Mouse (Mus musculus) heart, embryonic 14.5 days (tissue): ENCODE results near the gene Nt5c2. TPM values are rescaled to one million over a fixed set of nuclear protein-coding genes. Genes with fewer than 3 reads are reported as not detected.

ENCODE experiments used
- ATAC-seq: fragments of 200-750 bp; cut with Nextera tagmentation; 2 replicates; pipeline ENCODE4 v1.8.0; 2017; ENCODE audit warnings: low read depth, moderate TSS enrichment; ENCODE audit not compliant: insufficient number of reproducible peaks, insufficient read depth, low FRiP score
- H3K27ac ChIP-seq, 2 experiments: fragments of 200-500 bp in 1 of 2; fragments of 300-500 bp in 1 of 2; sonication (generic) in 1 of 2; replicated peaks in 1 of 2; 2 replicates each; pipeline ENCODE4 v1.5.1; 2012 to 2014; ENCODE audit warnings: low read depth in 2 of 2, low read length in 2 of 2, control low read depth in 1 of 2, mild to moderate bottlenecking in 1 of 2, mixed read lengths in 1 of 2; ENCODE audit not compliant: control insufficient read depth in 1 of 2, insufficient read depth in 1 of 2
- H3K27me3 ChIP-seq: fragments of 300-500 bp; sonication (generic); 2 replicates; pipeline ENCODE4 v1.6.1; 2014; ENCODE audit warnings: mild to moderate bottlenecking, low read length, control low read depth; ENCODE audit not compliant: control insufficient read depth, insufficient read depth
- H3K36me3 ChIP-seq: fragments of 300-500 bp; sonication (generic); 2 replicates; pipeline ENCODE4 v1.6.1; 2014; ENCODE audit warnings: mild to moderate bottlenecking, control low read depth, low read length, mixed read lengths; ENCODE audit not compliant: control insufficient read depth, insufficient read depth
- H3K4me1 ChIP-seq, 2 experiments: fragments of 200-500 bp in 1 of 2; fragments of 300-500 bp in 1 of 2; sonication (generic) in 1 of 2; 2 replicates each; pipeline ENCODE4 v1.6.1; 2012 to 2014; ENCODE audit warnings: low read length in 2 of 2, control low read depth in 1 of 2, mixed read lengths in 1 of 2; ENCODE audit not compliant: control insufficient read depth in 2 of 2, insufficient read depth in 2 of 2
- H3K4me2 ChIP-seq: fragments of 300-500 bp; sonication (generic); 2 replicates; pipeline ENCODE4 v1.6.1; 2014; ENCODE audit warnings: mild to moderate bottlenecking, low read length
- H3K4me3 ChIP-seq, 2 experiments: fragments of 200-500 bp in 1 of 2; fragments of 300-500 bp in 1 of 2; sonication (generic) in 1 of 2; 2 replicates each; pipeline ENCODE4 v1.5.1; 2012 to 2014; ENCODE audit warnings: low read length in 2 of 2, mild to moderate bottlenecking in 2 of 2, control low read depth in 1 of 2, low read depth in 1 of 2, moderate library complexity in 1 of 2; ENCODE audit not compliant: control insufficient read depth in 1 of 2, insufficient read depth in 1 of 2
- H3K9ac ChIP-seq: fragments of 300-500 bp; sonication (generic); 2 replicates; pipeline ENCODE4 v1.6.1; 2014; ENCODE audit warnings: mild to moderate bottlenecking, low read length
- H3K9me3 ChIP-seq: fragments of 300-500 bp; sonication (generic); 2 replicates; pipeline ENCODE4 v1.6.1; 2016; ENCODE audit warnings: low read length, control low read depth; ENCODE audit not compliant: control insufficient read depth
- WGBS: fragments of 180-500 bp; shearing (Covaris S2); extraction: QIAGEN DNeasy Blood & Tissue Kit; methylation state at CpG from one replicate; pipeline ENCODE4 v1.1.7; 2014; 5-methylcytosine and 5-hydroxymethylcytosine counted together
- polyA plus RNA-seq: library from polyadenylated mRNA; unstranded; fragments of >200 nt; fragmentation: Nextera tagmentation; extraction: Ambion mirVana; gene quantifications from 2 replicates; pipeline ENCODE4 v1.2.1, GENCODE M21; 2014

Gene Nt5c2
- polyA plus RNA-seq, 1 experiment from 2014 or later: 126 TPM

- Histone ChIP-seq H3K4me1 (peaks cover 6 to 10% of the 10 kb centered on the region in 2 experiments), H3K4me3 (no peak overlapping the region), H3K4me2 (no peak overlapping the region), H3K9ac (no peak overlapping the region), H3K27ac (no peak overlapping the region), H3K9me3 (no peaks in the 10 kb centered on the region), H3K27me3 (no peaks in the 10 kb centered on the region), H3K36me3 (0 out of 2 replicates have a peak, but pooled peaks cover under 1% of the 10 kb centered on the region)
- ATAC-seq: no peak
- WGBS: 68% methylated on average over 17 of the region's 17 CpGs
These were observed 151.6 kb downstream of the Nt5c2 start for GRCm38 (mm10) chr19:46863236-46863927.

- no peak overlapping the region for H3K9ac ChIP-seq
- WGBS: 50% methylated on average over 3 of the region's 3 CpGs
- H3K36me3 ChIP-seq: no peaks in the 10 kb centered on the region
- no peaks in the 10 kb centered on the region for H3K27me3 ChIP-seq
- no peaks in the 10 kb centered on the region for H3K9me3 ChIP-seq
- no peak overlapping the region for H3K4me3 ChIP-seq
- H3K4me2 ChIP-seq: no peak overlapping the region
- peaks cover 6 to 10% of the 10 kb centered on the region in 2 experiments for H3K4me1 ChIP-seq
- ATAC-seq: no peak
- no peak overlapping the region for H3K27ac ChIP-seq
These were observed 152.4 kb downstream of the Nt5c2 start for GRCm38 (mm10) chr19:46862556-46862955.

- ATAC-seq: no peak
- WGBS: 89% methylated on average over 7 of the region's 7 CpGs
- Histone ChIP-seq H3K4me3 (no peak overlapping the region), H3K9ac (no peak overlapping the region), H3K36me3 (no peaks in the 10 kb centered on the region), H3K4me2 (no peak overlapping the region), H3K27ac (no peak overlapping the region), H3K4me1 (peaks cover 9 to 20% of the 10 kb centered on the region in 2 experiments), H3K9me3 (no peaks in the 10 kb centered on the region), H3K27me3 (no peaks in the 10 kb centered on the region)
These were observed 156.8 kb downstream of the Nt5c2 start for GRCm38 (mm10) chr19:46858200-46858599.

GRCm38 (mm10) chr19:46857277-46857989 lies 157.5 kb downstream of the Nt5c2 start:
- no peak overlapping the region for H3K4me3 ChIP-seq
- WGBS: 51% methylated on average over 9 of the region's 9 CpGs
- no peaks in the 10 kb centered on the region for H3K27me3 ChIP-seq
- no peaks in the 10 kb centered on the region for H3K36me3 ChIP-seq
- ATAC-seq: no peak
- H3K27ac ChIP-seq: no peak overlapping the region
- peaks cover 9 to 20% of the 10 kb centered on the region in 2 experiments for H3K4me1 ChIP-seq
- H3K9ac ChIP-seq: no peak overlapping the region
- no peaks in the 10 kb centered on the region for H3K9me3 ChIP-seq
- H3K4me2 ChIP-seq: 0 out of 2 replicates have a peak overlapping the region, but pooled peaks have one; percentile 13

GRCm38 (mm10) chr19:46856780-46857179 lies 158.2 kb downstream of the Nt5c2 start:
- 30% methylated on average over 10 of the region's 10 CpGs for WGBS
- no peaks in the 10 kb centered on the region for H3K27me3 ChIP-seq
- H3K4me3 ChIP-seq: no peak overlapping the region
- no peak for ATAC-seq
- peaks cover 9 to 20% of the 10 kb centered on the region in 2 experiments for H3K4me1 ChIP-seq
- no peak overlapping the region for H3K27ac ChIP-seq
- 0 out of 2 replicates have a peak overlapping the region, but pooled peaks have one; percentile 16 for H3K9ac ChIP-seq
- H3K4me2 ChIP-seq: 0 out of 2 replicates have a peak overlapping the region, but pooled peaks have one; percentile 13
- H3K9me3 ChIP-seq: no peaks in the 10 kb centered on the region
- H3K36me3 ChIP-seq: no peaks in the 10 kb centered on the region

GRCm38 (mm10) chr19:46856232-46856631 lies 158.7 kb downstream of the Nt5c2 start:
- Histone ChIP-seq H3K9ac (0 out of 2 replicates have a peak overlapping the region, but pooled peaks have one; percentile 16), H3K4me2 (0 out of 2 replicates have a peak overlapping the region, but pooled peaks have one; percentile 13), H3K27ac (no peak overlapping the region), H3K4me3 (no peak overlapping the region), H3K4me1 (peaks cover 9 to 20% of the 10 kb centered on the region in 2 experiments), H3K27me3 (no peaks in the 10 kb centered on the region), H3K9me3 (no peaks in the 10 kb centered on the region), H3K36me3 (no peaks in the 10 kb centered on the region)
- ATAC-seq: no peak
- WGBS: 39% methylated on average over 6 of the region's 6 CpGs

GRCm38 (mm10) chr19:46849443-46849997 lies 165.4 kb downstream of the Nt5c2 start:
- no peak for ATAC-seq
- Histone ChIP-seq H3K27ac (no peak overlapping the region; a peak in 1 of 4 replicates), H3K4me3 (no peak overlapping the region)

More at GRCm38 (mm10) chr19:46849443-46849997, 165.4 kb downstream of the Nt5c2 start:
- no peak overlapping the region for H3K9ac ChIP-seq
- H3K36me3 ChIP-seq: no peaks in the 10 kb centered on the region
- H3K27me3 ChIP-seq: no peaks in the 10 kb centered on the region
- 59% methylated on average over 9 of the region's 9 CpGs for WGBS
- peaks cover 17 to 28% of the 10 kb centered on the region in 2 experiments for H3K4me1 ChIP-seq
- H3K9me3 ChIP-seq: no peaks in the 10 kb centered on the region
- no peak overlapping the region for H3K4me2 ChIP-seq
